Mouse (Mus musculus) ES-CJ7 (cell line): ENCODE measurements around the gene Gimap8.

Experiments
- DNase-seq: peaks from one replicate; pipeline ENCODE4 v3.0.0; 2011; ENCODE audit warnings: low read depth, low spot score

Gene Gimap8

GRCm38 (mm10) chr6:48702146-48702545 lies 55.1 kb downstream of the Gimap8 start:
- DNase-seq, result no peak

DNA sequence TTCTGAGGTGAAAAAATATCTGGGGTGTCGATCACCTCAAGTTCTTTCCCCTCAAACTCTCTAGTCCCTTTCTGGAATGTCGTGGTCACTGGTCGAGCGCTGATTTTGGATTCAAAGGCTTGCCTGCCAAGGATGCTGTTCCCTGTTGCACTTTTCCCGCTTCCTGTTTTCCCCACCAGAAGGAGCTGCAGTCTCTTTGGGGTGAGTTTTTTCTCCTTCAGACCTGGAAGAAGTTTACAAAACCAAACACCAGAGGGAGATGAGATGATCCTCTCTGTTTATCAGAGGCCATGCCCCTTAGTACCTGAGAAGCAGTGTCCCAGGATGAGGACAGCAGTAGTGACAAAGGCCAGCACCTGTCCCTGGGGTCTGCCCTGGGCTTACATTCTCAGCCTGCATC lies 55.6 kb downstream of the Gimap8 start:
- DNase-seq, result peak; percentile 36

GRCm38 (mm10) chr6:48704146-48704545 lies 57.1 kb downstream of the Gimap8 start:
- DNase-seq, result no peak

DNA sequence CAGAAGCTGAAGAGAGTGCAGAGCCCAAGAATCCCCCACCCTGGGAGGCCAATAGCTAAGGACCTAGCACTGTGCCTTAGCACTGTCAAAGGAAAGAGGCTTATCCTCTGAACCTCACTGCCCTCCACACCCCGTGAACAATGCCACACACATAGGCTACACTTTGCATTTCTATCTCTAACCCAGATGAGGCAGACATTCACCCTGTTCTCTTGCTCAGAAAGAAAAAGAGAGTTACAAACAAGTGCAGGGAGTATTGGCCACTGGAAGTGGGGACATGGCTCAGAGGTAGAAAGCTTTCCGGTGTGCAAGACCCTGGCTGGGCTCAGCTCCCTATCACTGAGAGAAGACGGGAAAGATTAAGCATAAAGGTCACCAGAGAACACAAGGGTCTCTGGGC lies 59.1 kb downstream of the Gimap8 start:
- no peak for DNase-seq
